Mouse (Mus musculus) naive thymus-derived CD4-positive, alpha-beta T cell, adult 2 months (primary cell): Measurements from ENCODE around the gene 9230102O04Rik.
A peak's percentile ranks its signal among the peaks of the same experiment; 100 is the strongest.

Experiments used
- DNase-seq: peaks from one replicate; pipeline ENCODE4 v3.0.0-alpha.2; 2011; ENCODE audit warnings: low read depth

The 9230102O04Rik gene

DNA sequence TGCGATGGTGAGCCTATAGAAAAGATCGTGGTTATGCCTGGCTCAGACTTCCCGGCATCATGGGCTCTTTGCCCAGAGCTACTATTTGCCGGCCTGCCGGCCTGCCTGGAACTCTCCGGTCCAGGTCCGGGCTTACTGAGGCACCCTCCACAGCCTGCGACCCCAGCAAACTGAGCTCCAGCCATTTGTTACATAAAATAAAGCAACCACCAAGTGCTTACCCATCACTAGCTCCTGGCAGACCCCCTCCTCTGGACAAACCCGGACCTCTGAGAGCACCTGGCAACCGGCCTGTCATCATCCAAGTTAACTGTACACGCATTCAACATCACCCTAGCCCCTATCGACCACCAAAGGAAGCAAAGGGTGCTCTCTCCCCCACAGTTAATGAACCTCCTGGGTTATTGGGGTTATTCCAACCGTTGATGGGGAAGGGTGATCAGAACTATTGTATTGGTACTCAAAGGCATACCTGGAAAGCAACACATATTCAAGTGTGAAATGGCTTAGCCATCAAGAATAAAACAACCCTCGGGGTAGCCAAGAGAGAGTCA is 4.0 kb downstream of the 9230102O04Rik start:
- DNase-seq = peak; percentile 10

- peak; percentile 28 for DNase-seq
These were observed 4.7 kb downstream of the 9230102O04Rik start for GRCm38 (mm10) chr2:9884533-9885216.

- peak; percentile 48 for DNase-seq
These were observed 5.4 kb downstream of the 9230102O04Rik start for GRCm38 (mm10) chr2:9883803-9884532.

DNA sequence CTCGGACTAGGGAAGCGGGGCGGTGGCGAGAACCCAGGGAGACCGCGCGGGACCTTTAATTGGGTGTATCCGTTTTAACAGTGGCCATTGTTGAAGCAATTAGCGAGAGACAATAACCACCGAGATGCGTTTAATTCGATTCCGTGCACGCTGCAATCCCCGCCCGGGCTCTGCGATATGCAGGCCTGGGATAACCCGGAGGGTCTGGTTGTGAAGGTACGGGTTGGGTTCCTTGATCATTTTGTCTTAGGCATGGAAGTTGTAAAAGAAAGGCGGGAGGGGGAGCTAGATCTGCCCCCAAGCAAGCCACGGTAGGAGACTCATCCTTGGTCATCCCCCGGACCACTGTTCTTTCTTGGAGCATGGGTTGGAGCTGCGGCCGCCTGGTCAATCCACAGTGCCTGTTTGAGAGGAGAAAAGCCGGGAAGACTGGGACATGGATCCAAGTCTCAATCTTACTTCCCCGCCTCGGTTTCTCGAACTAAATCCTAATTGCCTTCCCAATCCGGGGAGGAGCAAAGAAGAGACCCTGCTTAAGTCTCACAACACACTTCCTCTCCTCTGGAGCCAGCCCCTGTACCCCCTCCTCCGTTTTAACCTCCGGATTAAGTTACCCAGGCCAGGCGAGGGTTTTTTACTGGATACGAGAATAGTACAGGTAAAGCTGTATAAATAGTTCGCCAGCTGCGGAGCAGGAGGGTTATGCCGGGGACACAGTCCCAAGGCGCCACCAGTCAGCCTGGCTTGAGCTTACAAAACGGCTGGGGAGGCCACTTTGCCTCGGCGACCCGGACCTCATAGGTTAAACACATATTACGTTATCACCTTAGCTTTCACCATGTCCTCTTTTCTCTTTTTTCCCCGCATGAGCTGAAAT is 6.2 kb downstream of the 9230102O04Rik start:
- DNase-seq = peak; percentile 57

DNA sequence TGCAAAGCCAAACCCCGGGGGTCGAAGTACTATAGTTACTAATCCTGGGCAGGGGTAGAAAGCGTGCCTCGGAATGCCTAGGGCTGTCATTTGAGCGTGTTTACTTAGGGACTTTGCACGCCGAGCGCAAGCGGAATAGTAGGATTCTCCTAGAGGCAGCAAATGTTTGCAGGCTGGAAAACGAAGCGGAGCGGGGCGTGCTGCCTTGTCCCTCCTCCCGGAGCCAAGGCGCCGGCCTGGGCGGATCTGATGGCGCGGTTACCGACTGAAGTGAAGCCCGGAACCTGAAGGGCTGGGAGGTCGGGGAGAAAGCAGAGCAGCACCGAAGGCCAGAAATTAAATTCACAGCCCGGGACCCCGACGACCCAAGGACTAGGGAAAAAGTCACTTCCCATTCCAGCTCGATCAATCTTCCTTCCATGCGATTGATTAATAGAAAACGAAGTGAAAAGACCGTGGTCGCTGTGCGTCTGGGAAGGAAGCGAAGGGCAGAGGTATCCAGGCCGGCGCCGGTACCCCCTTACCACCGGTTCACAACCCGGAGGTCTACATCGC is 6.9 kb downstream of the 9230102O04Rik start:
- DNase-seq = peak; percentile 63

GRCm38 (mm10) chr2:9881611-9882023 is 7.7 kb downstream of the 9230102O04Rik start:
- DNase-seq = peak; percentile 58

- no peak for DNase-seq
These were observed 8.2 kb downstream of the 9230102O04Rik start, which contains the start of gene 4930412O13Rik for GRCm38 (mm10) chr2:9881051-9881591. Gene 4930412O13Rik, plus strand, starts transcription at chr2:9881252.

DNA sequence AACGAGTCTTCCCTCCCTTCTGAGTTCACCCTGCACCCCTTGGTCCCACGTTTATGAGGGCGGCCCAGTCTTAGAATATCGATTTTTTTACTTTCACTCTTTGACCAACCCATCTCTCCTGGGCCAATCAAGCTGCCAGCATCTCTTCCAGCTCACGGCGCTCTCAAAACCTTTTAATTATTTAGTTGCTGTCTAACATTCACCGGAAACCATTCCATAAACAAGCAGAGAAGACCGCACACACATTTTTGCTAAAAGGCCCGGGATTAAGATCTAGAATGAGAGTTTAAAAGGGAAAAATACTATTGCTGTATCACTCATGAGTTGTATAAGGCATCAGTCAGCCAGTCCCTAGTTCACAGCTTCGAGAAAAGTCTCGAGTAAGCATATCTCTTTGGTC is 9.1 kb downstream of the 9230102O04Rik start:
- DNase-seq = no peak

GRCm38 (mm10) chr2:9879493-9879892 is 9.8 kb downstream of the 9230102O04Rik start:
- peak; percentile 91 for DNase-seq

DNA sequence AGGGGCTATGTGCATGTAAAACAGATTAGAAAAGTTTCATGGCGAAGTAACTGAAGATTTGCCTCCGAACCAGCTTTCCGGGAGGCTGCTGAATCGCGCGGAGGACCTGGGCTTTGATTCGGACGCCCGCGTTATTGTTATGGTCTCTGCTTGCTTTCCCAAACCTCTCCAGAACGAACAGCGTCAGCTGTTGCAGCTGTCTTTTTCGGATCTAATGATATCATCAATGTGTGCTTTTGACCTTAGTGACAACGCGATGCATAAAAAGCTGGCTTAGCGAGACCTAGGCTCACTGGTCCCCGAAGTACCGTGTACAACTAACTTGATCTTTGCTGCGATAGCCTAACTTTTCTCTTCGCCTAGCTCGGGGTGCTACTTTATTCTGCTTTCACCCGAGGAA is 10.2 kb downstream of the 9230102O04Rik start:
- no peak for DNase-seq

DNA sequence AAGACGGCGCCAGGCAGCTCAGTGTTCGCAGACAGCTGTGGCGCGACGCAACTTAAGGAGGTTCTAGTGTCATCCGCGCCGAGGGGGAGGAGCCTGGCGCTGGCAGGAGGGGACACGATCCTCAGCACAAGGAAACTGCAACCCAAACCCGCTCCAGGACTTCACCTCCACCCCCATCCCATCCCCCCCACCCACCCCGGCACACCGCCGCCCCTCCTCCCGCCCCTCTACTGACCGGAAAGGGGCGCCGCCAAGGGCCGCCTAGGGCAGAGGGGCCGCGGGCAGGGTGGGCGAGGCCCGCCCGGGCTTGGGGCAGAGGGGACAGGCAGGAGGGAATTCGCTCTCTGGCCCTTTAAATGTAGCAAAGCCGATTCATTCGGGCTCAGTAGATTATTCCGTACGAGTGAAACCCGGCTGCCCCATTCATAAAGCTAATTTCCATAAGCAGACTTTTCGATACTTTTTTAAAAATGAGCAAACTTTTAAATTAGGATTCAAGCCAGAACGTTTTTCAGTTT is 10.7 kb downstream of the 9230102O04Rik start:
- peak; percentile 84 for DNase-seq

- DNase-seq = no peak
These were observed 11.3 kb downstream of the 9230102O04Rik start for GRCm38 (mm10) chr2:9877966-9878563.

DNA sequence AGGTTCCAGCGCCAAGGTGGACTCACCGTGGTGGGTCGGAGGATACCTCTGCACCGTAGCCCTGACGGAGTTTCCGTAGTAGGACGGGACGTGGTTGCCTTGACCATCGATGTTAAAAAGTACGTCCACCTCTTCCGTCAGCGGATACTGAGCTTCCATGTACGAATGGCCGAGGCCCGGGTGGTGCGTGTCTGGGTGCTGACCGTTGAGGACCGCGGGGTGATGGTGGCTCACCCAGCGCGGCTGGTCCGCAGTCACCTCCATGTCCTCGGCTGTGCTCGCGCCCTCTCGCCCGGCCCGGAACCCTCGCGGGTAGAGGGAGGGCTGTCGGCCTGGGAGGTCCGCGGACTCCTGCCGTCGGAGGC is 12.0 kb downstream of the 9230102O04Rik start:
- DNase-seq = no peak

DNA sequence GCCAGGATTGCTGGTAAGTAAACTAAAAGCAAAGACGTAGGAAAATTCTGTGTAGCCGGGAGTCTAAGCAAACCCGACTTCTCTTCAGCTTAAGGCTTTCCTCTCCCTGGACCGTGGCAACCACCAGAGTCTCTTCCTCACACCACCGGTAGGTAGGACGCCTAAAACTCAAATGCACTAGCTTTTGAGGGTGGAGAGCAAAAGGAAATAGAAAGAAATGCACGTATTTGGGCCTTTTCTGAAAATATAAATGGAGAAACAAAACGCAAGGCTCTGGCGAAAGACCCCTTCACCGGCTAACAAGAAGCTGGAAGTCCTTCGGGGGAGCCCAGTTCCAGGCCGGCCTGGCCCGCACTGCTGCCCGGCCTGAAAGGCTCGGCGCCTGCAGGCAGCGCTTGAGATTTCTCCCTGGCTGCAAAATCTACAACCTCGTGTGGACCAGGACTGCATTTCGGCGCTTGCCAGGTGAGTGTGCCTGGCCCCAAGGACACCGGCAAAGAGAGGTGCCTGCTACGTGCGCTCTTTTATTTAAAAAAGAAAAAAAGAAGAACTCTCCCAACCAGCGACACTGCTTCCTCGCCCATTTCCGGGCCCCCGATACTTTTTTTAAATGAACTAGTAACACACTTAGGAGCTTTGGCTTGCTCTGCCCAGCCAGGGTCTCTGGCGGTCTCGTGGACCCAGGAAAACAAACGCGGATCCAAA is 12.6 kb downstream of the 9230102O04Rik start:
- DNase-seq = peak; percentile 64

- peak; percentile 80 for DNase-seq
These were observed 13.5 kb downstream of the 9230102O04Rik start for GRCm38 (mm10) chr2:9875676-9876357.

GRCm38 (mm10) chr2:9875220-9875619 is 14.1 kb downstream of the 9230102O04Rik start:
- peak; percentile 43 for DNase-seq

- DNase-seq = no peak
These were observed 14.7 kb downstream of the 9230102O04Rik start for GRCm38 (mm10) chr2:9874467-9875219.

DNA sequence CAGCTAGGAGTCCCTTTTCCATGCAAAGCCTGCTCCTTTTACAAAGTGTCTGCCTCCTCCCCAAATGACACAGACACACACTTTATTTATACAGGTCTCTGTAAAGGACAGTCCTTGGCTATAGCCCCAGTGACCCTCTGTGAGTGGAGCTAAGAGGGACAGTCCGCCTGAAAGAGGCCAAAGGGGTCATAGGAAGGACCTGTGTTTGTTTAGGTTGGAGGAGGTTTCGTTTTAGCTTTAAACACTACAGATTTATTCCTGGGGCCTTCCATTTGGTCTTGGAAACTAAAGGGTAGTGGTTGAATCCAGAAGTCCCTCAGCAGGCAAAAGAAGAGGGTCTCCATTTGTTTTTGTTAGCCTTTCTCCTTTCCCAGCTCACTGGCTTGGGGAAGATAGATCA is 15.6 kb downstream of the 9230102O04Rik start:
- DNase-seq = no peak

DNA sequence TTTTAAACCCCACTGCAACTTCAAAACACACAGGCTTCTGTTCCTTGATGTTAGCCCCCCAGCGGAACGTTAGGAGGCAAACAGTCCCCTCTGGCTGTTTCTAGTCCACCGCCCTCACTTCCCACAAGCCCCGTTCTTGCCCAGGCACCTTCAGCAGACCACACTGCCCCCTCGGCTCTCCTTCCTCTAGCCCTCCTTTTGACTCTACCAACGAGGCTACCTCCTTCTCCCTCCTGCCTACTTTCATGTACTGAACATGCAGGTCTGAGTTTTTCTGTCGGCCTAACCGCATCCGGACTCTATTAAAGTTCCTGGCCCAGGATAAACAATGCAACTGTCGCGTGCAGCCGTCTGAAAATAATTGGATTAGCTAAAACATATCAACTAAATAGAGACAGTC is 16.7 kb downstream of the 9230102O04Rik start:
- DNase-seq = peak; percentile 53
